Mouse (Mus musculus): ENCODE results near the gene Mei1. TPM values are rescaled to one million over a fixed set of nuclear protein-coding genes. Genes with fewer than 3 reads are reported as not detected.

The Mei1 gene
- polyA plus RNA-seq, 1 experiment from 2014 or later: 0.05 TPM

DNA sequence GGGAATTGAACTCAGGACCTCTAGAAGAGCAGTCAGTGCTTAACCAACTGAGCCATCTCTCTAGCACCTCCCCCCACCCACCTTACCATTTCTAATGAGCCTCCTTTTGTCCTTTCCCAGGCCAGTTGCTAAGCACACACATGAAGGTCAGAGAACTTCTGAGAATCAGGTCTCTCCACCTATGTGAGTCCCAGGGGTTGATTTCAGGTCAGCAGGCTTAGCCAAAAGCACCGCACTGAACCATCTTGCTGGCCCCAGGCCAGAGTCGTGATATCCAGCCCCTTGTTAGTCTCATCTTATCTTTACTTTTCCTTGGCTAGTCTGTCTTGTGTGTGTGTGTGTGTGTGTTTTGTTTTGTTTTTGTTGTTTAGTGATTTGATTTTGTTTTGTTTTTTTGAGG is 75.6 kb downstream of the Mei1 start:
- whole genome bisulfite sequencing: 43% methylated on average over 2 of the region's 2 CpGs
- no peak for ATAC-seq (replicated peaks; ENCODE audit: low FRiP score)
- Histone ChIP-seq H3K4me1 (peaks cover 35% of the 10 kb centered on the region), H3K4me3 (replicated peaks) (no peak overlapping the region), H3K27ac (peak overlapping the region; percentile 96), H3K36me3 (peaks cover 15% of the 10 kb centered on the region), H3K9me3 (replicated peaks) (no peaks in the 10 kb centered on the region), H3K4me2 (no peak overlapping the region), H3K9ac (no peak overlapping the region), H3K27me3 (no peaks in the 10 kb centered on the region)

DNA sequence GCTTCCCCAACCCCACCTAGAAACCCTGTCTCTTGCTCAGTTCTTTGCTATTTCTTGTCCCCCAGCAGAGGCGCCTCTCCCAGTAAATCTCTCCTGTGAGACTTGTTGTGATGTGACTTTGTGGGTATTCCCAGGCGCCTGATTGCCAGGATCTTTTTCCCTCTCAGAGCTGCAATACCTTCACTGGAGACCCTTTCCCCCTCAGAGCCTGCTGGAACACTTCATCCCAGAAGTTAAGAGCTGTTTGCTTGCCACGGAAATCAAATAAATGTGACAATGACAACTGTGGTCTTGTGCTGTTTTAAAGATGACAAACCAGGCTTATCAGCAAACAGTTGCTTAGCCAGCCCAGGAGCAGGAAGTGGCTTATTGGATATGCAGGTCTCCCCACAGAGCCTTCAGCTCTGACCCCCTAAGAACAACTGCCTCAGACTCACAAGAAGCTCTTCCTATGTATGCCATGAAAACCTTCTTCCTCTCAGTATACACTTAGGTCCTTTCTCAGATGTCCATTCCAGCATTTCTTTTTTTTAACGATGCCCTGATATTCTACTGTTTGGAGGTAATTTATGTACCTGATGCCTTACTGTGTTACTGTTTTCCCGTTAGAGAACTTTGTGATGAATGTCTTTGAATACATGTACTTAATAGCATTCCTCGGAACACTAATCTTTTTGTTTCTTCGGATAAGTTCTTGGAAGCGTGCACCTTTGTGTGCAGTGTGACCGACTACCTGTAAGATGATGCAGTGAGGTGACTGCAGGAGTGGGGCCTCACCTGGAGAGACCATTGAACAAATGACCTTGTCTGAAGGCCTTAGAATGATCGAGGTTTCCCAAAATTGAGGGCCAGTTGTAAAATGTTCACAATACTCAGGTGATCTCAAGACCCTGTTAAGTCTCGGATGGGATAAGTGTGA is 76.3 kb downstream of the Mei1 start:
- 9% methylated on average over 11 of the region's 11 CpGs for WGBS
- Histone ChIP-seq H3K9me3 (replicated peaks) (no peaks in the 10 kb centered on the region), H3K9ac (no peak overlapping the region), H3K27ac (peak overlapping the region; percentile 96), H3K4me2 (peak overlapping the region; percentile 85), H3K36me3 (peaks cover 12% of the 10 kb centered on the region), H3K27me3 (no peaks in the 10 kb centered on the region), H3K4me3 (replicated peaks) (peak overlapping the region; percentile 89), H3K4me1 (peaks cover 38% of the 10 kb centered on the region)
- no peak for ATAC-seq (replicated peaks; ENCODE audit: low FRiP score)

DNA sequence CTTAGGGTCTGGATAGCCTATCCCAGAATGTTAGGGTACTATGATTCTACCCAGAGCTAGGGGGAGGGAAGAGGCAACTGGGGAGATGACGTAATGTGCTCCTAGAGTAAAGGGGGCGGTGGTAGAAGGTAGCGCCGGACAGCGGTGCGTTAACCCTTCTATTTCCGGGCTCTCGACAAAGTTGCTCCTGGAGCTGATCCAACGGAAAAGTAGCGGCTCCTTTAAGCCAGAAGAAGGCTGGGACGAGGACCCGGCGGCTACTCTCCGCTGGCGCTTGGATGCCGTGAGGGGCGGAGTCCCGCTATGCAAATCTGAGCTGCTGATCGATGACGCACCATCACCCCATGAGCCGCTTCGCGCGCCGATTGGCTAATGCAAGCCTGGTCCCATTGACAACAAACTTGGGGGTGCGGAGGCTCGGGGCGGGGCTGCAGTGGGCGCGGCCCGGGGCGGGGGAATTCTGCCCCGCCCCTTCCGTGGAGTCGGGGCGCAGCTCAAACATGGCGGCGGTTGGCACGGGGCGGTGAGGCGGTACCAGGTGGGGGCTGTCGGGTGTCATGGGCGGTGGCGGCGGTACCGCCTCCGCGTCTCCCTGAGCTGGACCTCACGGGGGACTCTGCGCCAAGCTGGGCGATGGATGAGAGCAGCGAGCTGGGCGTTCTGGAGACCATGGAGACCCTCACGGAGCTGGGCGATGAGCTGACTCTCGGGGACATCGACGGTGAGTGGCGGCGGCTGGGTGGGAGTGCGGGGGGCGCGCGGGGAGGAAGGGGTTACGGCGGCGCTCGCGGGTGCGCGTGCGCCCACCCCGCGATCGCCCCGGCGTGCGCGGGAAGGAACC is 77.2 kb downstream of the Mei1 start, which contains the start of gene Srebf2:
Srebf2 (plus strand) TSS at position 412 of the 841 bp plus-strand sequence.
- H3K36me3 ChIP-seq: peaks cover 5% of the 10 kb centered on the region; the same call in 1 of the 2 replicates
- H3K9me3 ChIP-seq (replicated peaks): no peaks in the 10 kb centered on the region
- ATAC-seq (replicated peaks; ENCODE audit: low FRiP score): peak; percentile 98
- H3K27ac ChIP-seq: peak within 1 kb of the TSS; percentile 96
- no peaks in the 10 kb centered on the region for H3K27me3 ChIP-seq
- peak within 1 kb of the TSS; percentile 89 for H3K4me3 ChIP-seq (replicated peaks)
- under 1% methylated on average over 65 of the region's 79 CpGs for WGBS
- peak within 1 kb of the TSS; percentile 87 for H3K9ac ChIP-seq
- H3K4me2 ChIP-seq: peak within 1 kb of the TSS; percentile 85
- peaks cover 41% of the 10 kb centered on the region for H3K4me1 ChIP-seq

DNA sequence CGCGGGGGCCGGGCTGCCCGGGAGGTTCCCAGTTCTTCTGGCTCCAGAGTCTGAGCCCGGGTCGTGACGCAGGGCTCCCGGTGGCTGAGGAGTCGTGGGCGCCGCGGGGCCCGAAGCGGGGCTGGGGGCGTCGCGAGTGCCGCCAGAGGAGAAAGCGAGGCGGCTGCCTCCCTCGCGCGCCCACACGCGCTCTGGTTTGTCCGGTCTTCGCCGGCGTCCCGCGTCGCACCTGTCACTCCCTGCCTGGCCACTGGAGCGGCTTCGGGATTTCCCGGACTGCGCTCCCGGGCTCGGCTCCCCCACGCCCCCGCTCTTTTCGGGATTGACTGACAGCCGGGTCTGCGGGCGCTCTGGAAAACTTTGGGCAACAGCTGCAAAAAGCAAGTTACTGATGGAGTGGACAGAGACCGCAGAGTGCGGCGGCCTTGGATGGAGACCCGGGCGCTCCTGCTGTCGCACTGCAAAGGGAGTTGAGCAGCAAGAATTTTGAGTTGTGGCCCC is 77.9 kb downstream of the Mei1 start:
- H3K4me3 ChIP-seq (replicated peaks): peak overlapping the region; percentile 89
- H3K27me3 ChIP-seq: no peaks in the 10 kb centered on the region
- H3K27ac ChIP-seq: peak overlapping the region; percentile 96
- H3K9ac ChIP-seq: peak overlapping the region; percentile 87
- H3K4me2 ChIP-seq: peak overlapping the region; percentile 85
- 0 out of 2 replicates have a peak, but pooled peaks cover 5% of the 10 kb centered on the region for H3K36me3 ChIP-seq
- H3K4me1 ChIP-seq: peaks cover 46% of the 10 kb centered on the region
- peak; percentile 1; the same call in 1 of the 2 replicates for ATAC-seq (replicated peaks; ENCODE audit: low FRiP score)
- under 1% methylated on average over 47 of the region's 50 CpGs for WGBS
- H3K9me3 ChIP-seq (replicated peaks): no peaks in the 10 kb centered on the region

DNA sequence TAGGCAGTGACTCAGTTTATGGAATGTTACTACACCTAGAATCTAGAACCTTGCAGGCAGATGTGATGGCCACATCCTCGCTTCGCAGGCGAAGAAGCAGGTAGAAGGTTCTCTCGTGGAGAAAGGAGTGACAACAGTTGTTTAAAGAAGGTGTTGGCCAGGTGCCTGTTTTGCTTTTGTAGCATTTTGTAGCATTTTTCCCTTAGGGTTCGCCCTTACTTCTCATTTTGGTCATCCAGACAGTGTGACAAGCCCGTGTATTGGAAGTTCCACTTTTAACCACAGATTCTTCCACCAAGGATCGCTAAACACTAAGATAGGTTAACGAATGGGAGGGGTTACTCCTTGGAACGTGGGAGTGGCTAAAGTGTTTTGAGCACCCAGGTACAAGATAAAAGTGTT is 78.7 kb downstream of the Mei1 start:
- peaks cover 48% of the 10 kb centered on the region for H3K4me1 ChIP-seq
- H3K27ac ChIP-seq: peak overlapping the region; percentile 96
- no peak for ATAC-seq (replicated peaks; ENCODE audit: low FRiP score)
- peak overlapping the region; percentile 89 for H3K4me3 ChIP-seq (replicated peaks)
- H3K4me2 ChIP-seq: peak overlapping the region; percentile 85
- H3K9ac ChIP-seq: peak overlapping the region; percentile 87
- no peaks in the 10 kb centered on the region for H3K27me3 ChIP-seq
- no peaks in the 10 kb centered on the region for H3K9me3 ChIP-seq (replicated peaks)
- 0 out of 2 replicates have a peak, but pooled peaks cover 5% of the 10 kb centered on the region for H3K36me3 ChIP-seq
- 18% methylated on average over 9 of the region's 9 CpGs for WGBS

DNA sequence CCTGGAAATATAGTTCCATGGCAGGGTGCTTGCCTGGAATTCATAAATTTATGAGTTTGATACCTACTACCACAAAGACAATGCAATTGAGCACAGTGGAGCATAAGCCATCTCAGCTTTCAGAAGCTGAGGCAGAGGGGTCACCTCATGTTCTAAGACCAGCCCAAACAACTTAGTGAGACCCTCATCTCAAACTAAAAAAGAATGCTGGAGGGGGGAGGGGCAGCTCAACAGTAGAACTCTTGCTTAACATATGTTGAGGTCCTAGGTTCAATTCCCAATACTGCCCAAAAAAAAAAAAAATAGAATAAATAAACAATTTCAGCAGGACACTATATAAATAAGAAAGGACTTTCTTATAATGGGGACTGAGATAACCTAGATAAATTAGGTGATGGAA is 80.2 kb downstream of the Mei1 start:
- Histone ChIP-seq H3K27me3 (no peaks in the 10 kb centered on the region), H3K27ac (no peak overlapping the region), H3K9ac (no peak overlapping the region), H3K4me1 (peaks cover 50% of the 10 kb centered on the region), H3K4me3 (replicated peaks) (no peak overlapping the region), H3K4me2 (no peak overlapping the region), H3K9me3 (replicated peaks) (no peaks in the 10 kb centered on the region), H3K36me3 (0 out of 2 replicates have a peak, but pooled peaks cover 5% of the 10 kb centered on the region)
- no peak for ATAC-seq (replicated peaks; ENCODE audit: low FRiP score)

DNA sequence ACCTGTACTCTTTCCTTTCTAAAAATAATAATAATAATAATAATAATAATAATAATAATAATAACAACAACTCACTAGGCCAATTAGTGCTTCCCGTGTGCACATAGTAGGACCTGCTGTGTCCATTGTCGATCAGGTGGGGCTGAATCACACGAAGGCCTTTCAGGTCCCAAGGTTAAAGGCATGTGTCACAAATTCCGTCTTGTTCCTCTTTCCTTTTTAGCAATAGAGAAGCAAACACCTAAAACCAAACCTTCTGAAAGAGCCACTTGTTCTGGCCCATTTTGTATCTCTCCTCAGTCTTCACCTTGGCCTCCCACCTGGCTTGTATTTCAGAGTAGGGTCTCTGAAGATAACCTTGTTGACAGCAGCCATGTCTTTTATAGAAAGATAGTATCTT is 81.4 kb downstream of the Mei1 start:
- WGBS: 86% methylated on average over 4 of the region's 4 CpGs

DNA sequence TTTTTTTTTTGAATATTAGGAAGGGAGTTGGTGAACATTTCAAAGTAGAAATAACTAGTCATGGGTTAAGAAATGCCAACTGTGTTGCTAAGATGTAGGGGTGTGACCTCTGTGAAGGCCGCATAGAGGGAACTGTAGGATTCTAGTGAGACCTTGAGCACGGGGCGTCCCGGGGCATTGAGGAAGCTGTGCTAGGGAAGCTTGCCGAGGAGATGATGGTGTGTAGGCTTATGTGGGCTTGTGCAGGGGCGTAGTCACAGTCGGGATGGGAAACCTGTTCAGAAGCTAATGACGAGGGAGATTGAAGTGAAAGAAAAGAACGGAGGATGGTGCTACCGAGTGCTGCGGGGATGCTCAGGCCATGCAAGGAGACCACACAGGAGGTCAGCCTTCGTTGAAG is 82.2 kb downstream of the Mei1 start:
- Histone ChIP-seq H3K4me1 (peaks cover 38% of the 10 kb centered on the region), H3K27ac (no peak overlapping the region), H3K36me3 (0 out of 2 replicates have a peak, but pooled peaks cover 13% of the 10 kb centered on the region), H3K4me3 (replicated peaks) (no peak overlapping the region), H3K9me3 (replicated peaks) (no peaks in the 10 kb centered on the region), H3K9ac (no peak overlapping the region), H3K4me2 (no peak overlapping the region), H3K27me3 (no peaks in the 10 kb centered on the region)
- 82% methylated on average over 12 of the region's 12 CpGs for WGBS
- ATAC-seq (replicated peaks; ENCODE audit: low FRiP score): no peak

More for the DNA sequence above, 81.4 kb downstream of the Mei1 start:
- Histone ChIP-seq H3K27me3 (no peaks in the 10 kb centered on the region), H3K4me2 (no peak overlapping the region), H3K27ac (no peak overlapping the region), H3K9me3 (replicated peaks) (no peaks in the 10 kb centered on the region), H3K36me3 (0 out of 2 replicates have a peak, but pooled peaks cover 6% of the 10 kb centered on the region), H3K4me1 (peaks cover 39% of the 10 kb centered on the region), H3K4me3 (replicated peaks) (no peak overlapping the region), H3K9ac (no peak overlapping the region)
- no peak for ATAC-seq (replicated peaks; ENCODE audit: low FRiP score)

DNA sequence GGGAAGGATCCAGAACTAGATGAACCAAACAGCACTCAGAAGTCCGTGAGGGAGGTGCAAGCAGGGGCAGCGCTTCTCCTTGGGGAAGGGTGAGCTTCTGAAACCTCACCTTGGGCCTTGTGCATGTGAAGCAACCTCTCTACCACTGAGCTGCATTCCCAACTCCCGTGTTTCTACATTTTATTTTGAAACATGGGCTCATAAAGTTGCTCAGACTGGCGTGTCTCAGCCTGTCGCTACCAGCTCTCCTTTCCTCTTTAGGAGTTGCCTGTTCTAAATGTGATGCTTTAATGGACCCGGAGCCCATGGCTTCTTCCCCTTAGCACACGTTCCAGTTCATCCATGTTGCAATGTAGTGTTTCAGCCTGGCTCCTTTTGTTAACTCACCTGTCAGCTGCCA is 82.6 kb downstream of the Mei1 start:
- Histone ChIP-seq H3K4me2 (no peak overlapping the region), H3K36me3 (0 out of 2 replicates have a peak, but pooled peaks cover 13% of the 10 kb centered on the region), H3K4me3 (replicated peaks) (no peak overlapping the region), H3K27me3 (no peaks in the 10 kb centered on the region), H3K27ac (no peak overlapping the region), H3K4me1 (peaks cover 41% of the 10 kb centered on the region), H3K9me3 (replicated peaks) (no peaks in the 10 kb centered on the region), H3K9ac (no peak overlapping the region)
- ATAC-seq (replicated peaks; ENCODE audit: low FRiP score): no peak
- WGBS: 81% methylated on average over 7 of the region's 7 CpGs

DNA sequence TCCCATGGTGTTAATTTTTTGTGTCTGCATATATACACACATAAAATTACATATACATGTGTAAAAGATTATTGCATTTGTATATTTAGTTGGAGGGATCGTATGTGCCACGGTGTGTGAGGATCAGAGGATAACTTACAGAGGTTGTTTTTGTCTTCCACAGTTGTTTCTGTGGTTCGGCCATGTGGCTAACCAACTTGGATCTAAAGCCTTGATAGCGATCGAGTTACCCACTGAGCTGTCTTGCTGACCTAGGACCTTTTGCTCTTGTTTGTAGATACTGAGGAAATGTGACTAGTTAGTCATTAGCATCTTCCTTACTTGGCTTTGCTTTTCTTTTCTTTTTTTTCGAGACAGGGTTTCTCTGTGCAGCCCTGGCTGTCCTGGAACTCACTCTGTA is 86.5 kb downstream of the Mei1 start:
- no peak overlapping the region for H3K27ac ChIP-seq
- H3K9ac ChIP-seq: no peak overlapping the region
- H3K9me3 ChIP-seq (replicated peaks): no peaks in the 10 kb centered on the region
- ATAC-seq (replicated peaks; ENCODE audit: low FRiP score): no peak
- 89% methylated on average over 6 of the region's 6 CpGs for WGBS
- H3K4me2 ChIP-seq: no peak overlapping the region
- no peaks in the 10 kb centered on the region for H3K27me3 ChIP-seq
- peaks cover 57% of the 10 kb centered on the region for H3K4me1 ChIP-seq
- H3K36me3 ChIP-seq: 0 out of 2 replicates have a peak, but pooled peaks cover 8% of the 10 kb centered on the region
- H3K4me3 ChIP-seq (replicated peaks): no peak overlapping the region

DNA sequence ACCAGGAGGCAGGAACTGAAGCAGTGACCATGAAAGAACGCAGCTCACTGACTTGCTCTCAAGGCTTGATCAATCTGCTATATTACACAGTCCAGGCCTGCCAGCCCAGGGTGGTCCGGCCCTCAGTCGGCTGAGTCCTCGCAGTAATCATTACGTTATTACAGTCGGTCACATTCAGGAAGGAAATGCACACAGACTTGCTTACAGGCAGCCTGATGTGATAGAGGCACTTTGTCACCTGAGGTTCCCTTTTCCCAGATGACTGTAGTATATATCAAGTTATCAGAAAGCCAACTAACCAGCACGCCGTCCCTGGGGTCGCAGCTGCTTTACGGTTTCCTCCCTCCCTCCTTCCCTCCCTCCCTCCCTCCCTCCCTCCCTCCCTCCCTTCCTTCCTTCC is 87.1 kb downstream of the Mei1 start:
- peaks cover 60% of the 10 kb centered on the region for H3K4me1 ChIP-seq

More for the DNA sequence above, 87.1 kb downstream of the Mei1 start:
- Histone ChIP-seq H3K4me3 (replicated peaks) (no peak overlapping the region), H3K4me2 (no peak overlapping the region), H3K27ac (no peak overlapping the region), H3K27me3 (no peaks in the 10 kb centered on the region), H3K9ac (no peak overlapping the region), H3K9me3 (replicated peaks) (no peaks in the 10 kb centered on the region), H3K36me3 (0 out of 2 replicates have a peak, but pooled peaks cover 8% of the 10 kb centered on the region)
- WGBS: 61% methylated on average over 10 of the region's 10 CpGs
- no peak for ATAC-seq (replicated peaks; ENCODE audit: low FRiP score)

All from kidney, embryonic 15.5 days (tissue).